Mouse (Mus musculus): ENCODE data around the gene a. TPM values are rescaled to one million over a fixed set of nuclear protein-coding genes. Genes with fewer than 3 reads are reported as not detected.
"Not testable (repeated sequence)": the region's sequence is repeated elsewhere in the genome, so short reads cannot be mapped to it uniquely, and the experiment has no call there.

Gene a
- total and polyA plus RNA-seq, 3 experiments = not detected

DNA sequence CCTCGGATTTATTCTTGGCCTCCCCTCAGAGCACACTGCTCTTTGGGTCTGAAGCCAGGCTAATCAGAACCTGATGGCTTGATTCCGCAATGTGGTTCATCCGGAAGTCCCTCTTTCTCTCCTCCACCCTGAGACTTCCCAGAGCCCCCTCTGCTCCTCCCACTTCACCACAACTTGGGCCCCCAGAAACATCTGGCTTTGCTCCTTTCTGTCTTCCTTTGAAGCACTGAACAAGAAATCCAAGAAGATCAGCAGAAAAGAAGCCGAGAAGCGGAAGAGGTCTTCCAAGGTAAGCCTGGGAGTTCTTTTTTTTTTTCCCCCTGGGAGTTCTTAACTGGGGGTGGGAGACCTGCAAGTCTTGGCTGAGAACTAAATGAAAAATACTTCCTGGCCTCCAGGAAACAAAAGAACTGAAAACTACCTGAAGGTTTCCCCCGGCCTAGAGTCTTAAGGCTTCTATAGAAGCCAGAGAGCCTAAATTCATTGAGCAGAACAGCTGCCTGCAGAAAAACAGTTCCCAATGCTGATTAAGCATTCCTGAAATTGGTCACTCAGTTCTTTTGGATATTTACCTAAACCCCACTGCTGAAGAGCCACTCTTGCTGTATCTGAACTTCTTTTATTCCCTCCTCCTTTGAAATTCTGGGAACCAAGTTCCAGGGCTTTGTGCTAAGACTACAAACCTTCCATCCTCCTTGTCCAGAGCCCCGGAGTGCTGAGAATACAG is 256.4 kb downstream of the a start:
- TF ChIP-seq EP300 (IDR thresholded peaks at IDR 0.05; ENCODE audit: insufficient read depth, low read depth, low read length) (no peak), CTCF (IDR thresholded peaks at IDR 0.05) (no peak), POLR2A (IDR thresholded peaks at IDR 0.05; ENCODE audit: insufficient read depth, low read depth, low read length) (no peak)
- no peak for DNase-seq
- Histone ChIP-seq H3K79me2 (replicated peaks; ENCODE audit: control insufficient read depth, insufficient read depth, low read length) (no peaks in the 10 kb centered on the region), H3K27me3 (ENCODE audit: control insufficient read depth, insufficient read depth, low read length) (no peaks in the 10 kb centered on the region), H3K4me1 (ENCODE audit: control insufficient read depth, insufficient read depth, low read length) (peaks cover 6% of the 10 kb centered on the region; the same call in 1 of the 2 replicates), H3K4me3 (no peak overlapping the region), H3K9ac (ENCODE audit: low read depth, low read length) (no peak overlapping the region), H3K27ac (no peak overlapping the region), H3K36me3 (ENCODE audit: control insufficient read depth, insufficient read depth, low read length) (no peaks in the 10 kb centered on the region)
- 59% methylated on average over 7 of the region's 7 CpGs for WGBS
- intact Hi-C loops (cut with DNase I) = loop anchor here (2.0 kb wide), 1 partner anchor 27 kb away; the partner anchor contains the start of gene Ahcy

DNA sequence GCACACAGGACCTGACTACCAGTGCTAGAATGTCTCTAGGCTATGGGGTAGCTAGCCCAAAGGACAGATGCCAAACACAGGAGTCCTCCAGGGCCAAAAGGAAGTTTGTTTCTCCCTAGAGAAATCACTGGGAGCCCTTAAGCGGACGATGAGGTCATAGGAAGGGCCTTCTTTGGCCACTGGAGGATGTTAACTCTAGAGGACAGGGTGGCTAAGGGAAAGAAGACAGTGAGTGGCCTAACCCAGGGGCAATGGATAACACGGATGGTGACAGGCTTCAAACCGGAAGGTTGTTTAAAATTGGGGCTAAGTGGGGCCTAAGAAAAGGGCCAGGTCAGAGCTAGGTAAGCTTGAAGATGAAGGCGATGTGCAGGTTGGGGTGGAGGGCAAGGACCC is 258.9 kb downstream of the a start:
- intact Hi-C loops (cut with DNase I) = no loop called here
- TF ChIP-seq EP300 (IDR thresholded peaks at IDR 0.05; ENCODE audit: insufficient read depth, low read depth, low read length) (no peak), CTCF (IDR thresholded peaks at IDR 0.05) (no peak), POLR2A (IDR thresholded peaks at IDR 0.05; ENCODE audit: insufficient read depth, low read depth, low read length) (no peak)
- Histone ChIP-seq H3K27me3 (ENCODE audit: control insufficient read depth, insufficient read depth, low read length) (no peaks in the 10 kb centered on the region), H3K4me1 (ENCODE audit: control insufficient read depth, insufficient read depth, low read length) (peaks cover 8% of the 10 kb centered on the region; the same call in 1 of the 2 replicates), H3K79me2 (replicated peaks; ENCODE audit: control insufficient read depth, insufficient read depth, low read length) (no peaks in the 10 kb centered on the region), H3K36me3 (ENCODE audit: control insufficient read depth, insufficient read depth, low read length) (no peaks in the 10 kb centered on the region), H3K9ac (ENCODE audit: low read depth, low read length) (peak overlapping the region; percentile 94), H3K4me3 (peak overlapping the region; percentile 82), H3K27ac (peak overlapping the region; percentile 86)
- DNase-seq = peak in 1 of 2 experiments; percentile 38
- WGBS = 17% methylated on average over 5 of the region's 5 CpGs

DNA sequence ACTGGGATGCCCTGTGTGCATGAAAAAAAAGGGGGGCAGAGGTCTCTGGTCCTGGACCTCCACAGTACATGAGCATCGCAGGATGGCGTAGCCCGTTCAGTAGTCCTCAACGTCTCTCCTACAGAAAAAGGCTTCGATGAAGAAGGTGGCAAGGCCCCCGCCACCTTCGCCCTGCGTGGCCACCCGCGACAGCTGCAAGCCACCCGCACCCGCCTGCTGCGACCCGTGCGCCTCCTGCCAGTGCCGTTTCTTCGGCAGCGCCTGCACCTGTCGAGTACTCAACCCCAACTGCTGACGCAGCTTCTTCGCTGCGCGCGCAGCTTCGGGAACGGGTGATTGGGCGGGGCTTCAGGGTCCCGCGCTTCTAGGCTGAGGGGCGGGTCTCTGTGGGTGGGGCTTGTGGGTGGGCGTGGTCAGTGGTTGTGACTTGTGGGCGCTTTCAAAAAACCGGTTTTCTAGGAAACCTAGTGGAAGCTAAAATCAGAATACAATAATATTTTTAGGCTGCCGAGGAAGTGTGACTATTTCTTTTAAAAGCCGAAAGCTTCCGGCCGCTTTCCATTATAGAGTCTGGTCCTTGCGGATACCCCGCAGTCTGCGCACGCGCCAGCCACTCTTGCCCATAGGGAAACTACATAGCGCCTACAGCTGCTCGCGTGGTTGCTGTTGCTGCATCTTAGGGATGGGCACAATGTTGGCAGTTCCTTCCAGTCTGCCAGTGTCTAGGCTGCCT is 259.5 kb downstream of the a start:
- intact Hi-C loops (cut with DNase I) = no loop called here
- no peaks in the 10 kb centered on the region for H3K27me3 ChIP-seq (ENCODE audit: control insufficient read depth, insufficient read depth, low read length)
- DNase-seq = peak; percentile 93
- H3K9ac ChIP-seq (ENCODE audit: low read depth, low read length) = peak overlapping the region; percentile 94
- peak overlapping the region; percentile 86 for H3K27ac ChIP-seq
- TF ChIP-seq EP300 (IDR thresholded peaks at IDR 0.05; ENCODE audit: insufficient read depth, low read depth, low read length) (no peak), POLR2A (IDR thresholded peaks at IDR 0.05; ENCODE audit: insufficient read depth, low read depth, low read length) (peak; percentile 94), CTCF (IDR thresholded peaks at IDR 0.05) (no peak)
- H3K79me2 ChIP-seq (replicated peaks; ENCODE audit: control insufficient read depth, insufficient read depth, low read length) = no peaks in the 10 kb centered on the region
- H3K36me3 ChIP-seq (ENCODE audit: control insufficient read depth, insufficient read depth, low read length) = no peaks in the 10 kb centered on the region
- H3K4me1 ChIP-seq (ENCODE audit: control insufficient read depth, insufficient read depth, low read length) = peaks cover 8% of the 10 kb centered on the region; the same call in 1 of the 2 replicates
- WGBS = under 1% methylated on average over 45 of the region's 45 CpGs
- H3K4me3 ChIP-seq = peak overlapping the region; percentile 82

DNA sequence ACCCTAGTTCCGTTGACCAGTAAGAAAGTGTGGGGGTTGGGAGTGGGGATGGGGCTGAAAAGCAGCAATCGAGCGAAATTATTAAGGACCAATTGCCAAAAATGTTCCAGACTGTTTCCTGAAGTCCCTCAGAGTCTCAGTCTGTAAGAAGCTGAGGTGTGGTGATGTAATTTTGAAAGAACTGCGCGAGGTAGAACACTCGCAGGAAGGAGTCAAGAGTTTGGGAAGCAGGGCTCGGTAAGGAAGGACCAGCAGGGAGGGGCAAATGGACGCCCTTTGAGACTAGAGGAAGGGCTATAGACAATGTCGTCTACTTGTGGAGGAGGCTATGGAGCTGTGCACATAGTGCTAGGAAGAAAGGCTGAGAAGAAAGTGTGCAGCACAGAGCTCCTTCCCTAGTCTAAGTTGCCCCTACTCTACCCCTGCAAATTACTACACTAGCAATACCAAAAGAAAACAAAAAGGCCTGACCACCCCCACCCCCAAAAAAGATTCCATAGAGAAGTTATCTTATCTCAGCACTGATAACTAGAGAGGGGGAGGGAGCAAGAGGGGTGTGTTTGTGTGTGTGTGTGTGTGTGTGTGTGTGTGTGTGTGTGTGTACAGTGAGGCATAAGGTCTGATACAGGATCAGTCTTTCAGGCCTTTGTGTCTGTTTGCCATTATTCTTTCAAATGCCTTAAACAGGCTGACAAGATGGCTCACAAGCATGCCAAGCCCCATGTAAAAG is 260.6 kb downstream of the a start:
- no peak overlapping the region for H3K9ac ChIP-seq (ENCODE audit: low read depth, low read length)
- no peak for TF ChIP-seq CTCF (IDR thresholded peaks at IDR 0.05)
- no peak overlapping the region for H3K27ac ChIP-seq
- peaks cover 8% of the 10 kb centered on the region; the same call in 1 of the 2 replicates for H3K4me1 ChIP-seq (ENCODE audit: control insufficient read depth, insufficient read depth, low read length)
- H3K79me2 ChIP-seq (replicated peaks; ENCODE audit: control insufficient read depth, insufficient read depth, low read length) = no peaks in the 10 kb centered on the region
- intact Hi-C loops (cut with DNase I) = no loop called here
- no peak for DNase-seq
- no peaks in the 10 kb centered on the region for H3K36me3 ChIP-seq (ENCODE audit: control insufficient read depth, insufficient read depth, low read length)
- H3K4me3 ChIP-seq = no peak overlapping the region; the same call in 1 of the 2 replicates
- 15% methylated on average over 9 of the region's 9 CpGs for WGBS
- no peaks in the 10 kb centered on the region for H3K27me3 ChIP-seq (ENCODE audit: control insufficient read depth, insufficient read depth, low read length)

DNA sequence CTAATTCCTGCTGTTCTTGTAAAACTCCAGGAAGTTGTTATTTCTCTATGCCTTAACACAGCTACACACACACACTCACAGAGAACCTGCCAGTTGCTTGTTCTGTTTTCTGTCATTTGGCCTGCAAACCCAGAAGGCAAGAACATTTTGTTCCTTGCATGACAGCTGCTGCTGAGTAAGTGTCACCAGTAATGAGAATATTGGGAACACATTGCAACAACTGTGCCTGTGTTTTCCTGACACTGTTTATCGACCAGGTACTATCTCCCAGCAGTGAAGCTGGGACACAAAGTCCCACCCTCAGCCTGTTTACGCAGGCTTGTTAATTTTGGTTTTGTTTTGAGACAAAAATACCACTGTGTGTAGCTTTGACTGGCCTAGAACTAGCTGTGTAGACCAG is 261.5 kb downstream of the a start:
- Histone ChIP-seq H3K4me1 (ENCODE audit: control insufficient read depth, insufficient read depth, low read length) (peaks cover 8% of the 10 kb centered on the region; the same call in 1 of the 2 replicates), H3K9ac (ENCODE audit: low read depth, low read length) (no peak overlapping the region), H3K27me3 (ENCODE audit: control insufficient read depth, insufficient read depth, low read length) (no peaks in the 10 kb centered on the region), H3K36me3 (ENCODE audit: control insufficient read depth, insufficient read depth, low read length) (no peaks in the 10 kb centered on the region), H3K4me3 (no peak overlapping the region), H3K27ac (no peak overlapping the region), H3K79me2 (replicated peaks; ENCODE audit: control insufficient read depth, insufficient read depth, low read length) (no peaks in the 10 kb centered on the region)
- 56% methylated on average over 2 of the region's 2 CpGs for WGBS
- DNase-seq = no peak
- intact Hi-C loops (cut with DNase I) = no loop called here
- TF ChIP-seq EP300 (IDR thresholded peaks at IDR 0.05; ENCODE audit: insufficient read depth, low read depth, low read length) (peak; percentile 47; the same call in 1 of the 2 replicates), CTCF (IDR thresholded peaks at IDR 0.05) (no peak)

DNA sequence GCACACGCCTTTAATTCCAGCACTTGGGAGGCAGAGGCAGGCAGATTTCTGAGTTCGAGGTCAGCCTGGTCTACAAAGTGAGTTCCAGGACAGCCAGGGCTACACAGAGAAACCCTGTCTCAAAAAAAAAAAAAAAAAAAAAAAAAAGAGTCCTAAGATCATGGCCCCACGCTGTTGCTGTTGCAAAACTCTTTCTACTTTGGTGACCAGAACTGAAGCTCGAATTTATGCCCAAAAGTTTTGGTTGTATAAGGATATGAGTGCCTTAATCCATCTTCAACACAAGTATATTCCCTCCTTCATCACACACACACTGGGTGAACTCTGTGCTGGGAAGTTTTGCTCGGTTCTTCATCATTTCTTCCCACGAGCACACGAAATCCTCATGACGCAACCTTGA is 262.3 kb downstream of the a start:
- H3K79me2 ChIP-seq (replicated peaks; ENCODE audit: control insufficient read depth, insufficient read depth, low read length); DNase-seq; H3K36me3 ChIP-seq (ENCODE audit: control insufficient read depth, insufficient read depth, low read length); H3K4me1 ChIP-seq (ENCODE audit: control insufficient read depth, insufficient read depth, low read length); H3K4me3 ChIP-seq; H3K27ac ChIP-seq; H3K27me3 ChIP-seq (ENCODE audit: control insufficient read depth, insufficient read depth, low read length); intact Hi-C loops (cut with DNase I); H3K9ac ChIP-seq (ENCODE audit: low read depth, low read length): not testable (repeated sequence)
- WGBS = 91% methylated on average over 8 of the region's 8 CpGs
